Mouse (Mus musculus): ENCODE measurements around the gene Kcnj1. TPM values are rescaled to one million over a fixed set of nuclear protein-coding genes. Genes with fewer than 3 reads are reported as not detected.

The Kcnj1 gene
- polyA plus RNA-seq, 1 experiment = 0.03 TPM

- Histone ChIP-seq H3K27me3 (ENCODE audit: control insufficient read depth, insufficient read depth, low read length) (no peaks in the 10 kb centered on the region), H3K27ac (ENCODE audit: control insufficient read depth, insufficient read depth, low read length) (no peak overlapping the region), H3K4me1 (replicated peaks; ENCODE audit: control insufficient read depth, insufficient read depth, low read length) (no peaks in the 10 kb centered on the region), H3K4me3 (ENCODE audit: control insufficient read depth, insufficient read depth, low read length) (no peak overlapping the region), H3K36me3 (ENCODE audit: control insufficient read depth, insufficient read depth, low read length) (no peaks in the 10 kb centered on the region)
- 98% methylated on average over 1 of the region's 1 CpGs for WGBS
- no peak for TF ChIP-seq POLR2A (IDR thresholded peaks at IDR 0.05; ENCODE audit: control insufficient read depth, extremely low read depth, insufficient read depth, low read length, poor library complexity)
- TF ChIP-seq CTCF (IDR thresholded peaks at IDR 0.05; ENCODE audit: borderline replicate concordance, control insufficient read depth, extremely low read depth, insufficient read depth, low read length, poor library complexity) = no peak
- peak; percentile 53 for DNase-seq
Observed at GRCm38 (mm10) chr9:32388120-32388519, 15.8 kb downstream of the Kcnj1 start.

- Histone ChIP-seq H3K36me3 (ENCODE audit: control insufficient read depth, insufficient read depth, low read length) (no peaks in the 10 kb centered on the region), H3K4me1 (replicated peaks; ENCODE audit: control insufficient read depth, insufficient read depth, low read length) (no peaks in the 10 kb centered on the region), H3K27ac (ENCODE audit: control insufficient read depth, insufficient read depth, low read length) (no peak overlapping the region), H3K4me3 (ENCODE audit: control insufficient read depth, insufficient read depth, low read length) (no peak overlapping the region), H3K27me3 (ENCODE audit: control insufficient read depth, insufficient read depth, low read length) (no peaks in the 10 kb centered on the region)
- no peak for TF ChIP-seq POLR2A (IDR thresholded peaks at IDR 0.05; ENCODE audit: control insufficient read depth, extremely low read depth, insufficient read depth, low read length, poor library complexity)
- no peak for TF ChIP-seq CTCF (IDR thresholded peaks at IDR 0.05; ENCODE audit: borderline replicate concordance, control insufficient read depth, extremely low read depth, insufficient read depth, low read length, poor library complexity)
- WGBS = 16% methylated on average over 5 of the region's 5 CpGs
- DNase-seq = no peak
Observed at GRCm38 (mm10) chr9:32391092-32391491, 18.8 kb downstream of the Kcnj1 start.

- Histone ChIP-seq H3K4me3 (ENCODE audit: control insufficient read depth, insufficient read depth, low read length) (no peak overlapping the region), H3K4me1 (replicated peaks; ENCODE audit: control insufficient read depth, insufficient read depth, low read length) (no peaks in the 10 kb centered on the region), H3K27ac (ENCODE audit: control insufficient read depth, insufficient read depth, low read length) (no peak overlapping the region), H3K27me3 (ENCODE audit: control insufficient read depth, insufficient read depth, low read length) (no peaks in the 10 kb centered on the region), H3K36me3 (ENCODE audit: control insufficient read depth, insufficient read depth, low read length) (no peaks in the 10 kb centered on the region)
- TF ChIP-seq CTCF (IDR thresholded peaks at IDR 0.05; ENCODE audit: borderline replicate concordance, control insufficient read depth, extremely low read depth, insufficient read depth, low read length, poor library complexity) (no peak), POLR2A (IDR thresholded peaks at IDR 0.05; ENCODE audit: control insufficient read depth, extremely low read depth, insufficient read depth, low read length, poor library complexity) (no peak)
- 70% methylated on average over 9 of the region's 9 CpGs for WGBS
- no peak for DNase-seq
Observed at GRCm38 (mm10) chr9:32391701-32392100, 19.4 kb downstream of the Kcnj1 start.

- Histone ChIP-seq H3K36me3 (ENCODE audit: control insufficient read depth, insufficient read depth, low read length) (no peaks in the 10 kb centered on the region), H3K4me1 (replicated peaks; ENCODE audit: control insufficient read depth, insufficient read depth, low read length) (no peaks in the 10 kb centered on the region), H3K27ac (ENCODE audit: control insufficient read depth, insufficient read depth, low read length) (no peak overlapping the region), H3K4me3 (ENCODE audit: control insufficient read depth, insufficient read depth, low read length) (no peak overlapping the region), H3K27me3 (ENCODE audit: control insufficient read depth, insufficient read depth, low read length) (no peaks in the 10 kb centered on the region)
- 64% methylated on average over 6 of the region's 6 CpGs for WGBS
- TF ChIP-seq POLR2A (IDR thresholded peaks at IDR 0.05; ENCODE audit: control insufficient read depth, extremely low read depth, insufficient read depth, low read length, poor library complexity) (no peak), CTCF (IDR thresholded peaks at IDR 0.05; ENCODE audit: borderline replicate concordance, control insufficient read depth, extremely low read depth, insufficient read depth, low read length, poor library complexity) (no peak)
- DNase-seq = no peak
Observed at GRCm38 (mm10) chr9:32392716-32393115, 20.4 kb downstream of the Kcnj1 start.

GRCm38 (mm10) chr9:32394761-32395161 lies 22.5 kb downstream of the Kcnj1 start:
- Histone ChIP-seq H3K27ac (ENCODE audit: control insufficient read depth, insufficient read depth, low read length) (no peak overlapping the region), H3K27me3 (ENCODE audit: control insufficient read depth, insufficient read depth, low read length) (no peaks in the 10 kb centered on the region), H3K4me1 (replicated peaks; ENCODE audit: control insufficient read depth, insufficient read depth, low read length) (no peaks in the 10 kb centered on the region), H3K4me3 (ENCODE audit: control insufficient read depth, insufficient read depth, low read length) (no peak overlapping the region), H3K36me3 (ENCODE audit: control insufficient read depth, insufficient read depth, low read length) (no peaks in the 10 kb centered on the region)
- no peak for TF ChIP-seq POLR2A (IDR thresholded peaks at IDR 0.05; ENCODE audit: control insufficient read depth, extremely low read depth, insufficient read depth, low read length, poor library complexity)
- TF ChIP-seq CTCF (IDR thresholded peaks at IDR 0.05; ENCODE audit: borderline replicate concordance, control insufficient read depth, extremely low read depth, insufficient read depth, low read length, poor library complexity) = no peak
- no peak for DNase-seq
- 34% methylated on average over 4 of the region's 4 CpGs for WGBS

GRCm38 (mm10) chr9:32400212-32400611 lies 27.9 kb downstream of the Kcnj1 start:
- no peak for DNase-seq
- Histone ChIP-seq H3K4me3 (ENCODE audit: control insufficient read depth, insufficient read depth, low read length) (no peak overlapping the region), H3K27ac (ENCODE audit: control insufficient read depth, insufficient read depth, low read length) (no peak overlapping the region), H3K36me3 (ENCODE audit: control insufficient read depth, insufficient read depth, low read length) (no peaks in the 10 kb centered on the region), H3K27me3 (ENCODE audit: control insufficient read depth, insufficient read depth, low read length) (no peaks in the 10 kb centered on the region), H3K4me1 (replicated peaks; ENCODE audit: control insufficient read depth, insufficient read depth, low read length) (peaks cover 3% of the 10 kb centered on the region; the same call in 1 of the 2 replicates)
- 86% methylated on average over 2 of the region's 2 CpGs for WGBS
- TF ChIP-seq POLR2A (IDR thresholded peaks at IDR 0.05; ENCODE audit: control insufficient read depth, extremely low read depth, insufficient read depth, low read length, poor library complexity) (no peak), CTCF (IDR thresholded peaks at IDR 0.05; ENCODE audit: borderline replicate concordance, control insufficient read depth, extremely low read depth, insufficient read depth, low read length, poor library complexity) (no peak)

- Histone ChIP-seq H3K4me1 (replicated peaks; ENCODE audit: control insufficient read depth, insufficient read depth, low read length) (peaks cover 3% of the 10 kb centered on the region; the same call in 1 of the 2 replicates), H3K36me3 (ENCODE audit: control insufficient read depth, insufficient read depth, low read length) (no peaks in the 10 kb centered on the region), H3K27ac (ENCODE audit: control insufficient read depth, insufficient read depth, low read length) (no peak overlapping the region), H3K27me3 (ENCODE audit: control insufficient read depth, insufficient read depth, low read length) (no peaks in the 10 kb centered on the region), H3K4me3 (ENCODE audit: control insufficient read depth, insufficient read depth, low read length) (no peak overlapping the region)
- TF ChIP-seq POLR2A (IDR thresholded peaks at IDR 0.05; ENCODE audit: control insufficient read depth, extremely low read depth, insufficient read depth, low read length, poor library complexity) (no peak), CTCF (IDR thresholded peaks at IDR 0.05; ENCODE audit: borderline replicate concordance, control insufficient read depth, extremely low read depth, insufficient read depth, low read length, poor library complexity) (no peak)
- WGBS = 73% methylated on average over 5 of the region's 5 CpGs
- DNase-seq = no peak
Observed at GRCm38 (mm10) chr9:32400662-32401161, 28.4 kb downstream of the Kcnj1 start.

All from thymus, adult 2 months (tissue).